Mouse (Mus musculus) myocyte (in vitro differentiated cells): ENCODE data around the gene Rdh5.

Experiments used
- CEBPB ChIP-seq: IDR thresholded peaks from 2 replicates; pipeline ENCODE4 v1.6.1; 2011; ENCODE audit warnings: mild to moderate bottlenecking, moderate library complexity; ENCODE audit not compliant: poor library complexity, insufficient read depth, severe bottlenecking
- E2F4 ChIP-seq: IDR thresholded peaks from one replicate; pipeline ENCODE4 v1.6.1; 2011; ENCODE audit warnings: mild to moderate bottlenecking, control low read depth, moderate library complexity; ENCODE audit not compliant: insufficient read depth
- MAX ChIP-seq: IDR thresholded peaks from one replicate; pipeline ENCODE4 v1.6.1; 2011; ENCODE audit warnings: low read depth, mild to moderate bottlenecking, control low read depth
- MYOD1 ChIP-seq, 3 experiments: IDR thresholded peaks; one replicate each; pipeline ENCODE4 v1.6.1; 2011; ENCODE audit warnings: control low read depth in 2 of 3, low read depth in 2 of 3, mild to moderate bottlenecking in 2 of 3, moderate library complexity in 1 of 3; ENCODE audit not compliant: insufficient read length in 2 of 3, control insufficient read depth in 1 of 3
- MYOG ChIP-seq, 3 experiments: IDR thresholded peaks; one replicate each; pipeline ENCODE4 v1.6.1; 2011; ENCODE audit warnings: control low read depth in 2 of 3, low read depth in 2 of 3, mild to moderate bottlenecking in 2 of 3; ENCODE audit not compliant: insufficient read length in 2 of 3, control insufficient read depth in 1 of 3, insufficient read depth in 1 of 3
- POLR2A ChIP-seq: IDR thresholded peaks from one replicate; pipeline ENCODE4 v1.6.1; 2011; ENCODE audit warnings: low read depth, mild to moderate bottlenecking, control low read depth, moderate library complexity; ENCODE audit not compliant: insufficient read length
- POLR2AphosphoS2 ChIP-seq: IDR thresholded peaks from one replicate; pipeline ENCODE4 v1.6.1; 2011; ENCODE audit warnings: low read depth, control low read depth; ENCODE audit not compliant: insufficient read length
- REST ChIP-seq: IDR thresholded peaks from one replicate; pipeline ENCODE4 v1.6.1; 2011; ENCODE audit warnings: mild to moderate bottlenecking, control low read depth, moderate library complexity; ENCODE audit not compliant: insufficient read depth, insufficient read length
- SRF ChIP-seq: IDR thresholded peaks from one replicate; pipeline ENCODE4 v1.6.1; 2011; ENCODE audit warnings: low read depth; ENCODE audit not compliant: control insufficient read depth, insufficient read length
- TCF12 ChIP-seq: IDR thresholded peaks from one replicate; pipeline ENCODE4 v1.6.1; 2011; ENCODE audit warnings: mild to moderate bottlenecking, control low read depth; ENCODE audit not compliant: poor library complexity, insufficient read depth, severe bottlenecking
- TCF3 ChIP-seq: IDR thresholded peaks from one replicate; pipeline ENCODE4 v1.6.1; 2011; ENCODE audit warnings: low read depth, control low read depth; ENCODE audit not compliant: insufficient read length
- USF1 ChIP-seq: IDR thresholded peaks from one replicate; pipeline ENCODE4 v1.6.1; 2011; ENCODE audit warnings: low read depth, mild to moderate bottlenecking, control low read depth, moderate library complexity

- no peak for TF ChIP-seq POLR2A
- TF ChIP-seq TCF12: no peak
- no peak for TF ChIP-seq CEBPB
- no peak for TF ChIP-seq MAX
- no peak for TF ChIP-seq E2F4
- TF ChIP-seq USF1: no peak
- no peak for TF ChIP-seq MYOD1 (IDR thresholded peaks at IDR 0.05; ENCODE audit: control insufficient read depth in 1 of 3, insufficient read length in 2 of 3, low read depth in 2 of 3)
- no peak for TF ChIP-seq POLR2AphosphoS2
- no peak for TF ChIP-seq MYOG (IDR thresholded peaks at IDR 0.05; ENCODE audit: control insufficient read depth in 1 of 3, insufficient read depth in 1 of 3, insufficient read length in 2 of 3, low read depth in 2 of 3)
- no peak for TF ChIP-seq TCF3
- no peak for TF ChIP-seq SRF
- no peak for TF ChIP-seq REST
These were observed 30.4 kb downstream of the Rdh5 start for GRCm38 (mm10) chr10:128892246-128892645.
